Mouse (Mus musculus) thymus, postnatal 36 days (tissue): ENCODE data around the gene Pan2.
"Not testable (repeated sequence)": the region's sequence is repeated elsewhere in the genome, so short reads cannot be mapped to it uniquely, and the experiment has no call there.

Experiments
- DNase-seq, 2 experiments: peaks; one replicate each; pipeline ENCODE4 v3.0.0; 2022; ENCODE audit warnings: mixed read lengths in 2 of 2

Pan2 gene

DNA sequence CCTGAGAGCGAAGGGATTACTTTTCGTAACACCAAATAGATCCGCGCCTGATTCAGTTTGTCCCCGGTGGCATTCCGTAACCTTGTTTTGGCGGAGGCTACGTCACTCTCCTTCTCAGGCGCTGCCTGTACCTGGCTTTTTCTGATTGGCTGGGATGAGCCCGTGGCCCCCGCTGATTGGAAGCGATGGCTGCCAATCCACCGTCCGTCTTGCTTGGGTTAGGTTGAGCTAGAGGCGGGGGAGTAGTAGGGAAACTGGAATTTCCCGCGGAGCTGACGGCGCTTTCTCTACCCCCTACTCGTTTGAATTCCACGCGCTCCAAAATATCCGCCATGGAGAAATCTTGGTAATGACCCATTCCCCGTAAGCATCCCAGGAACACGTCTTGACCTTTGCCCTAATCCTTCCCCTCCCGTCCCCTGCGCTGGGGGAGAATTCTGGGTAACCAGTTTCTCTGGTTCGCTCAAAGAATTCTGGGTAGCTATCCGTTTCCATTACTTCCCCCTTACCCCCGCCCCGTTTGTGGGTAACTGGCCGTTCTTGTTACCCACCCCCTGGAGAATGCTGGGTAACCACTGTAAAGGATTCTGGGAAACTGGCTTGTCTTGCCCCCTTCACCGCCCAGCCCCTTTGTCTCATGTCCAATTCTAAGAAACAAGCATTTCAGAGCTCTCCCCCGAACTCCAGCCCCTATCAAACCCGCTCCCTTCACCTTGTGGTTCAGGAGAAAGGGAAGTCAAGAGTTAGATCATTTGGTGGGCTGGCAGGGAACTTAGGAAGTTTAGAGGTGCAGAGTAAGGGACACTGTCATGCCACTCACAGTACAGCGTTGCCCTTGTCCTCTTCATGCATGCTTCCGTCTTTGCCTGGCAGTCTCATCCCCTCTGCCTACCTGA is at the start of gene Pan2:
Gene Pan2, plus strand, starts transcription at position 210 of the 896 bp plus-strand sequence.
- DNase-seq: peak; percentile 100

DNA sequence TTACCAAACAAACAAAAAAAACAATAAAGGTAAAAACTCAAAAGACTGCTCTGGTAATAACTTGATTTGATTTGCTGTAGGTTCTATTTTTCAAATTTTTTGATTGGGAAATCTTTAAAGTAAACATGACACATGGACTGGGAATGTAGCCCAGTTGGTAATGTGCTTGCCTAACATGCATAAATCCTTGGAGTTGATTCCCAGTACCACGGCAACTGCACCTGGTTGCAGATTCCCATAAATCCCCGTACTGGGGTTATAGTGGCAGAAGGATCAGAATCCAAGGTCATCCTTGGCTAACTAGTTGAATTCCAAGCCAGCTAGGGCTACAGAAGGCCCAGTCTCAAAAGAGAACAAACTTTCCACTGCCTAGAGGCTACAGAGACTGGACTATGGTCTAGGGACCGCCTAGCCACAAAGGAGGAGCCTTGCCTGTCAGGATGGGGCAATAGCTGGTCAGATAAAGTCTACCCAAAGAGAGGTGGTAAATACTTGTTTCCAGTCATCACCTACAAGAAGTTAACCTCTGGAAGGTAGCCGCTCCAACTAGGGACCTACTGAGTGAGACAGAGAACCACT is 49.4 kb upstream of the Pan2 start, which contains the start of gene Apon:
Gene Apon, plus strand, starts transcription at position 420 of the 579 bp plus-strand sequence.
- DNase-seq: no peak

DNA sequence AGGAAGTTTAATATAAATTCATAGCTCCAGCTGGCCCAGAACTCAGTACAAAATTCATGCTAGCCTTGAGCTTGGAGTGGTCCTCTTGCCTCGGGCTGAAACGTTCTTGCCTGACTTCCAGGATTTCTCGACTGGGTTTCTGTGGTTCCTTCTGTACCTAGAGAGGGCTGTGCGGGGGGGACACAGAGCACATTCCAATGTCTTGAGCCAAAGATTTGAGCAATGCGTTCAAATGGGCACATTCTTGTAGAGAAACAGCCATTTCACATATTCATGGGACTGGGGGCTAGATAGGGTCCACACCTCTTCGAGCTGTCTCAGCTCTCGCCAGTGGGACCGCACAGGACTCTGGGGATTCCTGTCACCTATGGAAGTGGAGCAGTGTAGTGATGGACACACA is 47.2 kb upstream of the Pan2 start:
- no peak for DNase-seq

DNA sequence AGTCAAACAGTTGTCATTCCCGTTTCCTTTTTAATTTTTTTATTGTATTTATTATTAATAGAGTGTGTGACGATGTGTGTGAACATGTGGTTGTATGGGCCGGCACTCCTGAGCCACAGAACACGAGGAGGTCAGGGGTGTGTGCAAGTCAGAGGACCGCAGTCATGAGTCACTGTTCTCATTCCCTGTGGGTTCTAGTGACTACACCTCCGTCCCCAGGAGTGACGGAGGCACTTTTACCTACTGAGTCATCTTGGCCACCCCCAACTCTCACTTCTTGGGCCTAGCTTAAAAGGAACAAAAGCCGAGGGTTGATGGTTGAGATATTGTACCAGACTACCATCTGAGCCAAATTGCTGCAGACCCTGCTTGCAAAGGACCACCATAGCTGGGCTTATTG is 46.8 kb upstream of the Pan2 start:
- DNase-seq: no peak

DNA sequence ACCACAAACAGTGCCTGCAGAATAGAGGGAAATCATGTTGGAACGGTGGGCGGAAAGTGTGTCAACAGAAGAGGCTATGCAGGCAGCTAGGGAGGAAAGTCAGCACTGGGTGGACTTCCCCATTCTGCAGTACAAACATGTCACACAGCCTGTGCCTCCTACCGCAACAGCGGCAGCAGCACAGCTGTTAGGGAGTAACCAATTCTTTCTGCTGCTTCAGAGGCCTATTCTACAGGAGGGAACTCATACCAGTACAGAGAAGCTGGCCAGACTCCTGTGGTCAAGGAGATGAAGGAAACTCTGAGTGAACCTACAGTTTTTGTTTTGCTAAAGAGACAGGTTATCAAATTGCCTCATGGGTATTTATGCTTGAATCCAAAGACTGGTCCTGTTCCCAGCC is 44.2 kb upstream of the Pan2 start:
- DNase-seq: no peak

DNA sequence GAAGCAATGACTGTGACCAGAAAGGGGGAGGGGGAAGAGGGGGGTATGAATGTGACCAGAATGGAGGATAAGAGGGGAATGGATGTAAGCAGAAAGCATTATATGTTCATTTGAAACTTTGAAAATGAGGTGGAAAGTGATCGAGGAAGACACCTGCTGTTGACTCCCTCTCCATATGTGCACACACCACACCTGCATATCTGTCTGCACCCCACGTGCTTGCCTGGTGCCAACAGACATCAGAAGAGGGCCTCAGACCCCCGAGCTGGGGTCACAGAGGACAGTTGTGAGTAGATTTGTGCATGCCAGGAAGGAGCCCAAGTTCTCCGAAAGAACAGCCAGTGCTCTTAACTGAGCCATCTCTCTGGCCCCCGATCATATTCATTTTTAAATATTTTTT is 43.2 kb upstream of the Pan2 start:
- DNase-seq: no peak

DNA sequence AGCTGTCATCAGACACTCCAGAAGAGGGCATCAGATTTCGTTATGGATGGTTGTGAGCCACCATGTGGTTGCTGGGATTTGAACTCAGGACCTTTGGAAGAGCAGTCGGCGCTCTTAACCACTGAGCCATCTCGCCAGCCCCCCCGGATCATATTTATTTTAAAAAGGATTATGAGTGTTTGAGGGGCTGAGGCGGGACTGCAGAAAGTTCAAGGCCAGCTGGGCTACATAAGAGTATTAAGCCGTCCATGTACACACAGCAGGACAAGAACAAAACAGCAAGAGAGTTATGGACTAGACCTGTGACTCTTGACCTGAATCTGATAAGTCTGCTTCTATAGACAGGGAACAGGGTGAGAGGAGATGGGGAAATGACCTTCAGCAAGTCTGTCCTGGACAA is 42.8 kb upstream of the Pan2 start:
- DNase-seq: not testable (repeated sequence)

DNA sequence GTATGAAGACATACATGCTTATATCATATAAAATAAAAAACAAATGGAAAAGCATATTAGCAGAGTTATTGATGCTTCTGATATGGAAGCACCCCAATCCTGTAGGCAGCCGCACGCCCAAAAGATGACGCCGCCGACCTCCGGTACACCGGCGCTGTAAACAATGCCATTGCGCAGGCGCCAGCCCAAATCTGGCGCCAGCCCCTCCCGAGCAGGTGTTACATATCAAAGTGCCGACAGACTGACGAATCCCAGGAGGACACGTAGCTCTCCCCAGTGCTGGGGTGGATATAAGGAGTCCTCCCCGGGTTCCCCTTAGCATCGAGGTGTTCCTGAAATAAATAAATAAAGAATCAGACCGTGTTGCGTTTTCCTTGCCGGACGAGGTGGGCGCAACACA is 40.8 kb upstream of the Pan2 start:
- no peak for DNase-seq

DNA sequence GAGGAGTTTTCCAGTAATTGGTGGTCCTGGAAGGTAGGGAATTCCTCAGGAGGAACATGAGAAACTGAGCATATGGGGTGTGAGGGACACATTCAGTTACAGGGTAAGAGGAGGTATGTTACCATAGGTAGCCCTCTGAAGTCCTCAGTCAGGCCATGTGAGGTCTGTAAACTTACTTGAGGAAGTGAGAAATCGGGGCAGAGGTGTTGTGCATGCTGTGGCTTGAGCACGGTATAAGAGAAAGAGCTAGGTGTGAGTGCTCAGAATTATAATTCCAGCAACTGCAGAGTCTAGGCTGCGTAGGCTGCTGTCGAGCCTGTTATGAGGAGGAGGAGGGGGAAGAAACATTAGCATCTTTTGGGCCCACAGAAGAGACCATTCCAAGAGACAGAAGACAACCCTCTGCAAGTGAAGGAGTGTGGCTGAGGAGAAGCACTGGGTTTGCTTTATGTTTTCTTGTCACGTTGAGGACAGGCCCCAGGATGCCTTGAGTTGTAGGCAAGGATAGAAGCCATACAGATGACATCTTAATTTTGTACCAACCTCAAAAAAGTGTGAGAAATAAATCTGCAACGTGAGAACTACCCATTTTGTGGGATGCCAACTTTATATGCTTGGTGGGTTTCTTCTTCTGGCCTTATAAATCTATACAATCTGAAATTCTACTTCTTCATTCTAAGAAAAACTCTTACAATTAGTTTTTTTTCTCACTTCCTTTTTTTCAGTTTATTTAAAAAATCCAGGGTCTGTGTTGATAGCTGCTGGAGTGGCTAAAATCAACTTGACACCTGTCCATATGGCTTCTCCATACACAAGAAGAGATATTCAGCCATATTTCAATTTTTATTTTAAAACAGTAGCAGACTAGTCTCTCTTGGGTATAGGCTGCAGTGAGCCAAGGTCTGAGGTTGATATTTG is 39.5 kb upstream of the Pan2 start:
- no peak for DNase-seq

DNA sequence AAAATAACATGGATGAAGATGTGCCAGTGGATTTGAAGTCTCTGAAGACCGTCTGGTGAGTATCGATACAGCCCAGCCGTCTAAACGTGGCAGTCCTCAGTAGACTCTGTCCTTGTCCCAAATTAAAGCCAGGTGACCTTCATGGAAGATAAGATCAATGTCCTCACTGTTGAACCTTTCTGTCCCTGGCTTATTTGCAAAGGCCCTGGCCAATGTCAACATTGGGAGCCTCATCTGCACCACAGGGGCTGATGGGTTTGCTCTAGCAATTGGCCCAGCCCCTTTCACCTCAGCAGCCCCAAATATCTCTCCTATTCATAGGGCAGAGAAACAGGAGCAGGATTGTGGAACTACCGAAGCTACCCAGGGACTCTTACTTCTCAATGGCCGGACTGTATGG is 34.8 kb upstream of the Pan2 start, which contains the start of gene Apof:
Gene Apof, plus strand, starts transcription at position 301 of the 400 bp plus-strand sequence.
- DNase-seq: no peak

DNA sequence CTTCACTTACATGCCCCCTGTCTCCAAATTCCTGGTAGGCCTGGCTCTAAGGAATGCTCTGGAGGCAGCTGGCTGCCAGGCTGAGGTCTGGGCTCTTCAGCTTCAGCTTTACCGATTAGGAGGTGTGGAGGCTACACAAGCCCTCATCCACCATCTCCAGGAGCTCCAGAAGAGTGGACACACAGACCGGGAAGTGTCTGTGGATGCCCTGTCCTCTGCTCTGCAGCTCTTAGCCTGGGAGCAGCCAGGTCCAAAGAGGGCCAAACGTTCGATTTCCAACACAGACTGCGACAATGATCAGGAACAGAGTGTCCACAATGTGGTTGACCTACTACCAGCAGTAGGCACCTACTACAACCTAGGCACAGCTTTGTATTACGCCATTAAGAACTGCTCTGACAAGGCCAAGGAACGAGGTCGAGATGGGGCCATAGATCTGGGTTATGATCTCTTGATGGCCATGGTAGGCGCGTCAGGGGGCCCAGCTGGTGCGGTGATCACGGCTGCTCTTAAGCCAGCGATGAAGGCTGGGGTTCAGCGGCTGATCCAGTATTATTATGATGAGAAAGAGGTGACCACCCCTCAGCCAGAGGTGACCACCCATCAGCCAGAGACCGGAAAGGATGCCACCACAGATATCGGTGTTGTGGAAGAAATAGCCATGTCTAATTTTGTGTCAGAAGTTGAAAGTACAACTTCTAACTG is 33.8 kb upstream of the Pan2 start:
- DNase-seq: no peak

DNA sequence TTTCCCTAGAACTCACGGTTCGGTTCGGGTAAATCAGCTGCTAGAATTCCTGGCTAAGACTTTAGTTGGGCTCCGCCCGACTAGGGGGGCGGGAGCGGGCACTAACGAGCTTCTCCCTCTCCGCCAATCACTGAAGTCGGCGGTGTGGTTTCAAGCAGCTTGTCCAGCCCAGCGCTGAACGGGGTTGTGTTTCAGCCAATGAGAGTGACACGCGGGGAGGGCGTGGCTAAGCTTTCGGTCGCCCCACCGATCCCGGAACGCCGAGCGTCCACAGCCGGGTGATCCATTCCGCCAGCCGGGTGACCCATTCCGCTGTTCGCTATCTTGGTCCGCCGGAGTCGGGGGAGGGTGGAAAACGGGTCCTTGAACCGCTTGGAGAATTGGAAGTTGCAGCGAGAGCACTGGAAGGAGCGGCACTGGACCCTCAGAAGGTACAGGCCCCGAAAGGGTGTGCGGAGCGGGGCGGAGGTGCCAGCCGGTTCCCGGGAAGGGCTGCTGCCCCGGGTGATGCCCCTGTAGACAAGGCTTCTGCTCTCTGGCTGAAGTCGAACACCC is 32.8 kb upstream of the Pan2 start, which contains the start of gene Stat2:
Gene Stat2, plus strand, starts transcription at position 273 of the 555 bp plus-strand sequence.
- peak; percentile 93 to 96 for DNase-seq

DNA sequence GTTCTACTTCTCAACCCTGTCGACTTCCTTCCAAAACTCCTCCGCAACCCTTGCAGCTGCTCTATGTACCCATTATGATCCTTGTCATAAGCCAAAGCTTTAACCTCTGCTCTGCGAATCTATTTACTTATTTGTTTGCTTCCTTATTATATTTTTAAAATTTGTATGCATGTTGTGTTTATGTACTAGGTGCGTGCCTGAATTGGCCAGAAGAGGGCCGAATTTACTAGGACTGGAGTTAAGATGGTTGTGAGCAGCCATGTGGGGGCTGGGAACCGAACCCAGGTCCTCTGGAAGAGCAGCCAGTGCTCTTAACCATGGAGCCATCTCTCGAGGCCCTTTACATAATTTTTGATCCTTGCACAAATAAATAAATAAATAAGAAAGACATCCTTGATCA is 32.3 kb upstream of the Pan2 start:
- no peak for DNase-seq

DNA sequence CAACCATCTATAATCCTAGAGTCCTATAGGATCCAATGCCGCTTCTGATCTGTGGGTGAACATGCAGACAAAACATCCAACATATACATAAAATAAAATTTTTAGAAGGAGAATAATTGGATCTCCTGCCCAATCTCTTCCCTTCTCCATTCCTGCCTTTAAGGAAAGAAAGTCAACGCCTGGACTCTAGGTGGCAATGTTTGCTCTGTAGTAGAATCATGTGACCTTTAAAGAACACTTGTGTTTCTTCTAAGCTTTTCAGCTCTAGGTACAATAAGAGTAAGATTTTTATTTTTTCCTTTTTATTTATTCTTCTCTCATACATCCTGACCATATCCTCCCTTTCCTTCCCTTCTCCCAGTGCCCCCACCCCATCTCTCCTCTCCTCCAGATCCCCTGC is 31.3 kb upstream of the Pan2 start:
- DNase-seq: no peak

DNA sequence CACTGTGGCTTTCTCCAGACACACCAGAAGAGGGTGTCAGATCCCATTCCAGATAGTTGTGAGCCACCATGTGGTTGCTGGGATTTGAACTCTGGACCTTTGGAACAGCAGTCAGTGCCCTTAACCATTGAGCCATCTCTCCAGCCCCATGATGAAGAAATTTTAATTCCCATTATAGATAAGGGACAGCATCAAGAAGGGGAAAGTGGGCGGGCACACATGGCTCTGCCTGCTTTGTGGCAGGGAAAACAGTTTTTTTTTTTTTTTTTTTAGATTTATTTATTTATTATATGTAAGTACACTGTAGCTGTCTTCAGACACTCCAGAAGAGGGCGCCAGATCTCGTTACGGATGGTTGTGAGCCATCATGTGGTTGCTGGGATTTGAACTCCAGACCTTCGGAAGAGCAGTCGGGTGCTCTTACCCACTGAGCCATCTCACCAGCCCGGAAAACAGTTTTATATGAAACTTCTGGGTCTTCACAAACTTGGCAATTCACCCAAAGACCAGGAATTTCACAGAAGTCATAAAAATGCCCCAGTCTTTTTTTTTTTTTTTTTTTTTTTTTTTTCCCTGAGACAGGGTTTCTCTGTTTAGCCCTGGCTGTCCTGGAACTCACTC is 30.2 kb upstream of the Pan2 start:
- DNase-seq: not testable (repeated sequence)

DNA sequence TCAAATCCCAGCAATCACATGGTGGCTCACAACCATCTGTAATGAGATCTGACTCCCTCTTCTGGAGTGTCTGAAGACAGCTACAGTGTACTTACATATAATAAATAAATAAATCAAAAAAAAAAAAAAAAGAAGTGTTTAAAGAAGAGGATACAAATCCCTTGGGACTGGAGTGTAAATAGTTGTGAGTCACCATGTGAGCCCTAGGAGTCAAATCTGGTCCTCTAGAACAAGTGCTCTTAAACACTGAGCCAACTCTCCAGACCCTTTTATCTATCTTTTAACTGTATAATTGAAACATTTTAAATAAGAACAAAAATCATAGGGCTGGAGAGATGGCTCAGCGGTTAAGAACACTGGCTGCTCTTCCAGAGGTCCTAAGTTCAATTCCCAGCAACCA is 27.8 kb upstream of the Pan2 start:
- not testable (repeated sequence) for DNase-seq

DNA sequence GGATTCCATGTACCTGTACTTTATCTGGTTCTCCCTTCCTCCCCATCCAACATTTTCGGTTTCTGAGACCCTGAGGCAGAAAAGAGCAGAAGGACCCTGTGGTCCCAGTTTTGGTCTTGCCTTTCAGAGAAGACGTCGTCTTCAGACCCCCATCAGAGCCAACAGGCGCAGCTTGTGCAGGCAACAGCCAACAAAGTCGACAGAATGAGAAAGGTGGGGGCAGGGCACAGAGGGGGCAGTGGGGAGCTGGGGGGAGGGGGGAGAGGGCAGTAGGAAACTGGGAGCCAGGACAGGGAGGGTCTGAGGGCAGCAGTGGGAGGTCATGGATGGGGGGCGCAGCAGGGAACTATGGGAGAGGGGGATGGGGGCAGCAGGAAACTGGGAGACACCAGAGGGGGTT is 25.0 kb upstream of the Pan2 start:
- DNase-seq: no peak

DNA sequence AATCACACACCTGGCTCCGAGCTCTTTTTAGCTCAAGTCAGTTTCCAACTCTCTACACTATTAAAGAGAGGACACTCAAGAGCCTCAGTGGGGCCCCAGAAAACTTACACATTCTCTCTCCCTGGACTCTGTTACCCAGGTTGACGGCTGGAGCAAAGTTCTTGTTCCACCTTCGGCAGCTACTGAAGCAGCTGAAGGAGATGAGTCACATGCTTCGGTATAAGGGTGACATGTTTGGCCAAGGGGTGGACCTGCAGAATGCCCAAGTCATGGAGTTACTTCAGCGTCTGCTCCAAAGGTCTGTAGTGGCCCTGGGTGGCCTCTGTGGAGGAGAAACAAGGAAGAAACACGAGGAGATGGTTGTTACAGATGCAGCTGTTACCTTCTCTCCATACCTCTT is 22.2 kb upstream of the Pan2 start:
- DNase-seq: no peak

DNA sequence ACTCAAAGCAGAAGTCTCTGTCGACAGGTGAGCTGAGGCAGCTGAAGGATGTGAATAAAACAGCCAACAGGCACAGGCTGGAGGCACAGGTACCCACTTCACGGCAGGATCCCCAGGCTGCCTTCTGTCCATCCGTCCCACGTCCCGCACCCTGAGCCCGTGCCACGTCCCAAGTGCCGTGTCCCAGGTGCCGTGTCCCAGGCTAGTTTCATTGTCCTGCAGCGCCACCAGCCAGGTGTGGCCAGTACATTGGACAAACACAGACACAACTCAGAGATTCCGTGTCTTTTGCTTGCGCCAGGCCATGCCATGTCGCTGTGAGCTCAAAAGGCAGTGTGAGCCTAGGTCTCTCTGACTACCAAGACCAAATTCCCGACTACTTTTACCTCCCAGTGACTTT is 21.5 kb upstream of the Pan2 start:
- no peak for DNase-seq

DNA sequence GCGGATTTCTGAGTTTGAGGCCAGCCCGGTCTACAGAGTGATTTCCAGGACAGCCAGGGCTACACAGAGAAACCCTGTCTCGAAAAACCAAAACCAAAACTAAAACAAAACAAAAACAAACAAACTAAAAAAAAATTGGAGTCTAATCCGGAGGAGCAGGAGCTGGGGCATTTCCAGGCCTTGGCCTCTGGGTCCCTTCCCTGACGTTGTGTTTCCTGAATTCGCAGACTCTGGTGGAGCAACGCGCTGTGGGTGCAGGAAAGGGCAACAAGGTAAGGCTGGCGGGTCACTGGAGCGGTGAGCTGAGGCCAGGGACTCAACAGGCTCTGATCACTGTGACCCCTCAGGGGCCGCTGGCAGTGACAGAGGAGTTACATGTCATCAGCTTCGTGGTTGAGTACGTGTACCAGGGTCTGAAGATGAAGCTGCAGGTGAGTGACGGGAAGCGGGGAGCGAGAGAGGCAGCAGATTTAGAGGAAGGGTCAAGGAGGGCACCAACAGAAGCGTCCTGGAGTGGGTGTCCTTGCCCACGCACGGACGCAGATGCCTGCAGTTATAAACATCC is 20.2 kb upstream of the Pan2 start:
- no peak for DNase-seq
